Mouse (Mus musculus): ENCODE data around the gene Anapc15-ps. TPM values are rescaled to one million over a fixed set of nuclear protein-coding genes. Genes with fewer than 3 reads are reported as not detected.
A peak's percentile ranks its signal among the peaks of the same experiment; 100 is the strongest.

Anapc15-ps gene
- polyA plus RNA-seq, 1 experiment: not detected

GRCm38 (mm10) chr10:95682091-95682740 lies 9.0 kb upstream of the Anapc15-ps start:
- Histone ChIP-seq H3K4me3 (ENCODE audit: insufficient read depth, low read length) (no peak overlapping the region), H3K27ac (ENCODE audit: insufficient read depth, low read depth, low read length) (no peak overlapping the region), H3K4me1 (ENCODE audit: control insufficient read depth, insufficient read depth, low read length) (peaks cover 36% of the 10 kb centered on the region)
- TF ChIP-seq CTCF (IDR thresholded peaks at IDR 0.05; ENCODE audit: low read depth, low read length): no peak
- TF ChIP-seq POLR2A (IDR thresholded peaks at IDR 0.05; ENCODE audit: borderline replicate concordance, low read depth, low read length): no peak

DNA sequence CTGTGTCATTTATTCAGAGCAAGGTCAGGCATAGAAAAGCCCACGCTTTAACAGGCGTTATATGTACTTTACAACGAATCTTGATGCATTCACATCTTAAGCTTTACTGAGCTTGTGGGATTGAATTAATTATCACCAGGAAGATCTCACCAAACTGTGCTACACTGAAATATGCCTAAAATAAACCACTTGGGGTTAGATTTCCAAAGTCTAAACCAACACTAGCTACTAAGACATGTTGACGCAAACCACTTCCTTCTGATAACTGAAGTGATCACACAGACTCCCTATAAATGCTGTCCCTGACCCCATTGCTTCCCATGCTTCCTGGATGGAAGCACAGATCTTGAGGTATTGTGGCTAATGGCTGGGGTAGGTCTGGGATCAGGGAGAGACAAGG lies 8.2 kb upstream of the Anapc15-ps start:
- TF ChIP-seq POLR2A (IDR thresholded peaks at IDR 0.05; ENCODE audit: borderline replicate concordance, low read depth, low read length) (no peak), CTCF (IDR thresholded peaks at IDR 0.05; ENCODE audit: low read depth, low read length) (no peak)
- no peak overlapping the region for H3K27ac ChIP-seq (ENCODE audit: insufficient read depth, low read depth, low read length)
- H3K4me3 ChIP-seq (ENCODE audit: insufficient read depth, low read length): no peak overlapping the region
- peaks cover 41% of the 10 kb centered on the region for H3K4me1 ChIP-seq (ENCODE audit: control insufficient read depth, insufficient read depth, low read length)

DNA sequence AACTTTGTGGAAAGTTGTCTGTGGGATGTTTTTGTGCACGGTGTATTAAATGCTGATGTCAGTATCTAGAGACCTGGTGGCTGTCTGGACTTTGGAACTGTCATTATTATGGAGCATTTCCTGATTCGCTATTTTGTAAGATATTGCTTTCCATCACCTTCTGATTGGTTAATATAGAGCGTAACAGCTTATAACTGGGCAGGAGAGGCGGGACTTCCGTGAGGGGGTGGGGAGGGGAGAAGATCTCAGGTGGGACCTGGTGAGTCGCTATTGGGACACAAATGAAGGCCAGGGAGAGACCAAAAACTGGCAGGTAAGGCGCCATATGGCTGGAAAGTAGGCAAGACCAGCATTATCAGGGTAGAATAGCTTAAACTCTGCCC lies 7.8 kb upstream of the Anapc15-ps start:
- Histone ChIP-seq H3K4me3 (ENCODE audit: insufficient read depth, low read length) (no peak overlapping the region), H3K4me1 (ENCODE audit: control insufficient read depth, insufficient read depth, low read length) (peaks cover 41% of the 10 kb centered on the region), H3K27ac (ENCODE audit: insufficient read depth, low read depth, low read length) (no peak overlapping the region)

DNA sequence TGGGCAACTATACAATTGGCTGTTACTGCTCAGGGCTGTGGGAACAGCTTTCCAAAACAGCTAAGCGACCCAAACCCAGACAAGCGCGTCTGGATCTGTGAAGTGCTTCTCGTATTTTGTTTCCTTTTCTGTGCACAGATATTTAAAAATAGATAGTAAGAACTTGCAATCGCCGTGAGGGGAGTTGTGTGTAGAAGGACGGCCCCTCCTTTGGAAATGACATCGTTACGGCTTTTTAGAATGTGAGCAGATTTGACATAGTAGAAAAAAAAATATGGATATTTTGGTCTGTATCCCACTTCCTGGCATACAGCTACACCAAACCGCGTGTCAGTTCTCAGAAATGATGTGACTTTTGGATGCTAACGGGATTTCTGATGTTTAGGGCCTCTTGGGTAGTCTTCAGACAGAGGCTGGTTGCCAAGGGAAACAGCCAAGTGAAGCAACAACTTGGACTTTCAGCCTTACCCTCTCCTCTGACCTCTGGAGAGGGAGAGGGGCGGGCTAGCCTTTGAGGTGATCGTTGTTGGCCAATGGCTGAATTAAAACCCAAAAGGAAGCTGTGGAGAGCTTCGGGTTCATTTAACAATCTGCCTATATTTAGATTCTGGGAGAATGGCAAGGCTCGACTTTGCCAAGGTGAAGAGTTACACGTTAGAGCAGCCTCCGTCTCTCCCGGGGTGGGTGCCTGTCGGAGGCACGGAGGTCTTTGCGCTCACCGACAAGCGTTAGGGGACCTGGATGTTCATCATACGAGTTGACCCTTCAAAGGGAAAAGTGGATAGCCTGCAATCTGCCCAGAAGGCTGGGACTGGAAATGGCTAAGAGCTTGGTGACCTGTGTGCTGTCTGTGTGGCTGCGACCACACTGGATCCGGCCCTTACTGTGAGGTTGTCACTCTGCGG lies 7.2 kb upstream of the Anapc15-ps start:
- H3K4me3 ChIP-seq (ENCODE audit: insufficient read depth, low read length): no peak overlapping the region
- H3K27ac ChIP-seq (ENCODE audit: insufficient read depth, low read depth, low read length): no peak overlapping the region

More for the DNA sequence above, 7.8 kb upstream of the Anapc15-ps start:
- TF ChIP-seq POLR2A (IDR thresholded peaks at IDR 0.05; ENCODE audit: borderline replicate concordance, low read depth, low read length) (no peak), CTCF (IDR thresholded peaks at IDR 0.05; ENCODE audit: low read depth, low read length) (no peak)

DNA sequence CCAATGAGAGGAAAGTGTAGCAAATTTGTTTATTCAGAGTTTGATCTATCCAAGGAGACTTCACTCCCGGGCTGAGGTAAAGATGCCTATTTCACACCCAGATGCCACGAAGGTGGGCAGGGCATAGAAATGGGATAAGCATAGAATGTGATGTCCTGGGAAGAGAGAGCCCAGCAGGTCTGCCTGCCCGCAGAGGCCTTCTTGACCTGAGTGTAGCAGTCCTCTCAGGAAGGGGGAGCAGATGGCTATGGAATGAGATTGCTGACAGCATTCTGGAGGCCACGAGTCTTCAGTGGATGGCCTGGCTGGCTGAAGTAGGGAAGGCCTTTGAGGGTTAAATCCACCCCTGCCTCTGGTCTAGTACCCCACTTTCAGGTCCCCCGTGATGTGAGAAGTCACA lies 5.9 kb upstream of the Anapc15-ps start:
- Histone ChIP-seq H3K4me1 (ENCODE audit: control insufficient read depth, insufficient read depth, low read length) (peaks cover 36% of the 10 kb centered on the region), H3K4me3 (ENCODE audit: insufficient read depth, low read length) (no peak overlapping the region)

More for the DNA sequence above, 7.2 kb upstream of the Anapc15-ps start:
- H3K4me1 ChIP-seq (ENCODE audit: control insufficient read depth, insufficient read depth, low read length): peaks cover 41% of the 10 kb centered on the region
- TF ChIP-seq CTCF (IDR thresholded peaks at IDR 0.05; ENCODE audit: low read depth, low read length) (no peak), POLR2A (IDR thresholded peaks at IDR 0.05; ENCODE audit: borderline replicate concordance, low read depth, low read length) (no peak)

GRCm38 (mm10) chr10:95678661-95679060 lies 5.4 kb upstream of the Anapc15-ps start:
- no peak overlapping the region for H3K27ac ChIP-seq (ENCODE audit: insufficient read depth, low read depth, low read length)
- H3K4me1 ChIP-seq (ENCODE audit: control insufficient read depth, insufficient read depth, low read length): peaks cover 36% of the 10 kb centered on the region
- no peak for TF ChIP-seq POLR2A (IDR thresholded peaks at IDR 0.05; ENCODE audit: borderline replicate concordance, low read depth, low read length)
- TF ChIP-seq CTCF (IDR thresholded peaks at IDR 0.05; ENCODE audit: low read depth, low read length): no peak
- H3K4me3 ChIP-seq (ENCODE audit: insufficient read depth, low read length): no peak overlapping the region

More for the DNA sequence above, 5.9 kb upstream of the Anapc15-ps start:
- TF ChIP-seq CTCF (IDR thresholded peaks at IDR 0.05; ENCODE audit: low read depth, low read length): no peak
- TF ChIP-seq POLR2A (IDR thresholded peaks at IDR 0.05; ENCODE audit: borderline replicate concordance, low read depth, low read length): no peak
- H3K27ac ChIP-seq (ENCODE audit: insufficient read depth, low read depth, low read length): no peak overlapping the region

DNA sequence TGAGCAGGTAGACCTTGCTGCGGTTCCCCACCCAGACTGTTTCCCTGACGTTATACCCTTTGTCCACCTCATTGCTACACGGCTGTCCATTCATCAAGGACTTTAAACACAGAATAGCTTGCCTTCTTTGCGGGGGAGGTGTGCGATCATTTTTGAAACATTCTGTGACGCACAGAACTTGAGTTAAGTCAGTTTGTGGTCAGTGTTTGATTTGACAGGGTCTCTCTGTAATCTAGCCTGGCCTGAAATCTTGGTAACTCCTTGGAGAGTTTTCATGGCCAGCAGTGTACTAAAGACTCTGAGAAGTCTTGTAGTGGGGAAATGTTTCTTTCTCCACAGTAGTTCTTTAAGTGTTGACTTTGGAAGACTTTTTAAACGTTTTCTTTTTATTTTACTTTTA lies 5.0 kb upstream of the Anapc15-ps start:
- TF ChIP-seq CTCF (IDR thresholded peaks at IDR 0.05; ENCODE audit: low read depth, low read length) (no peak), POLR2A (IDR thresholded peaks at IDR 0.05; ENCODE audit: borderline replicate concordance, low read depth, low read length) (no peak)
- H3K4me1 ChIP-seq (ENCODE audit: control insufficient read depth, insufficient read depth, low read length): peaks cover 36% of the 10 kb centered on the region
- peak overlapping the region; percentile 80 for H3K27ac ChIP-seq (ENCODE audit: insufficient read depth, low read depth, low read length)
- H3K4me3 ChIP-seq (ENCODE audit: insufficient read depth, low read length): peak overlapping the region; percentile 52

DNA sequence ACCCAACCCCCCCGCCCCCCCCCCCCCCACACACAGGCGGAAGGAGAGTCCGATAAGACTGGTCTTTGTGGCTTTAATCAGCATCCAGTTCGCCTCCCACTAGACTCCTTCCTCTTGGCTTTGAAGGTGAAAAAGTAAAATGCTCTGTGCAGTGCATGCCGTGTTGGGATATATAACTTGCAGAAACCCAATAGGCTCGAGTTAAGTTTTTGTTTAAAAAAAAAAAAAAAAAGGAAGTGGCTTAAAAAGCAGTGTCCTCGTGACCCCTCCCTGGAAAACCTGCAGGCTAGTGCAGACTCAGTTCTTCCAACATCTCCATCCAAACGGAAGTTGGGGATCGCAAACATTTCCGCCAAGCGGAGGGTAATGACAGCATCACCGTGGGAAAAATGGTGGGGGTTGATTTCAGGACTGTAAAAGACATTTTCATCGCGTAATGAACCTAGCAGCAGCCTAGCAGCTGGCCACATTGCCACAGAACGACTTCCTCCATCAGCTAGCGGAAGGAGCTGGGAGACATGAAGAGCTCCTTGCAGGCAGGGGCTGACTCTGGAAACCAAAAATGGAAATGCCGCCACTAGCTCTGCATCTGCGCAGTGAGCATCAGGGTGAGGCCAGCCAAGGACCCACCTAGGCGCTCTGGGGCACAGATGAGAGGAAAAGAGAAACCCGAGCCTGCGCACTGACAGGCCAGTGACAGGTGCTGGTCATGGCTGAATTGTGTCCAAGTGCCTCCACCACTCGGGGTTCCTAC lies 4.3 kb upstream of the Anapc15-ps start:
- peak overlapping the region; percentile 52 for H3K4me3 ChIP-seq (ENCODE audit: insufficient read depth, low read length)
- H3K4me1 ChIP-seq (ENCODE audit: control insufficient read depth, insufficient read depth, low read length): peaks cover 36% of the 10 kb centered on the region
- peak overlapping the region; percentile 80 for H3K27ac ChIP-seq (ENCODE audit: insufficient read depth, low read depth, low read length)
- TF ChIP-seq CTCF (IDR thresholded peaks at IDR 0.05; ENCODE audit: low read depth, low read length) (no peak), POLR2A (IDR thresholded peaks at IDR 0.05; ENCODE audit: borderline replicate concordance, low read depth, low read length) (no peak)

DNA sequence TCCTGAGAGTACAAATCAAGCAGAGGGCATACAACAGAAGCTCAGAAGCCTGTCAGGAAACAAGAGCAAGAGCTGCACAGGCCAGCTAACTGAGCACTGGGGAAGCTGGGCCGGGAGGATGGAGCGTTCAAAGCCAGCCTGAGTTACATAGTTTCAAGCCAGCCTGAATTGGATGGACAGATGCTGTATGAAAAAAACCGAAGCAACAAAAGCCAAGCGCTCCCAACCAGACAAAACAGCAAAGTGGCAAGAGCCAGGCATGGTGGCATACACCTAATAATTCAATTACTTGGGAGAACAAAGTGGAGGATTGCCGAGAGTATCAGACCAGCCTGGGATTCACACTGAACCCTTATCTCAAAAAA lies 3.7 kb upstream of the Anapc15-ps start:
- Histone ChIP-seq H3K27ac (ENCODE audit: insufficient read depth, low read depth, low read length) (peak overlapping the region; percentile 57), H3K4me1 (ENCODE audit: control insufficient read depth, insufficient read depth, low read length) (peaks cover 31% of the 10 kb centered on the region), H3K4me3 (ENCODE audit: insufficient read depth, low read length) (no peak overlapping the region)
- TF ChIP-seq CTCF (IDR thresholded peaks at IDR 0.05; ENCODE audit: low read depth, low read length) (no peak), POLR2A (IDR thresholded peaks at IDR 0.05; ENCODE audit: borderline replicate concordance, low read depth, low read length) (no peak)
